In genomic region chr11:72952226-72952625, GRCm38 (mm10) we compare ENCODE assay signal across 9 mouse cellular contexts. TPM values are rescaled to one million over a fixed set of nuclear protein-coding genes. Genes with fewer than 3 reads are reported as not detected.
A peak's percentile ranks its signal among the peaks of the same experiment; 100 is the strongest.
DNase-seq lines count a peak whose midpoint lies in the region; ATAC-seq and TF ChIP-seq lines count a peak whose summit lies in the region.
"Had no signal": no experiment of that assay in that cellular context is flagged by ENCODE, and none has a peak within 500 bp of the region (broad histone marks: within the 10 kb centered on the region; RNA-seq: fewer than 3 reads in every experiment).

No protein-coding gene starts in this region.

- H3K9me3 ChIP-seq in intestine, embryonic 16.5 days (ENCODE audit: control insufficient read depth, low read length), result 0 out of 2 replicates have a peak, but pooled peaks cover 7% of the 10 kb centered on the region

- no peaks in the 10 kb centered on the region for H3K36me3 ChIP-seq in intestine, embryonic 16.5 days (ENCODE audit: control insufficient read depth, insufficient read depth, low read length)

- 0 out of 2 replicates have a peak overlapping the region, but pooled peaks have one; percentile 5 for H3K9ac ChIP-seq in intestine, embryonic 16.5 days (ENCODE audit: low read depth, low read length)

- peak overlapping the region; percentile 51 for H3K27ac ChIP-seq in intestine, embryonic 16.5 days (ENCODE audit: low read length)

- no peak overlapping the region for H3K4me3 ChIP-seq in intestine, embryonic 16.5 days (ENCODE audit: low read length)
- no peak overlapping the region for H3K4me3 ChIP-seq in lung, adult 2 months (replicated peaks; ENCODE audit: extremely low read depth, low read depth, low read length)

- 0 out of 2 replicates have a peak, but pooled peaks have one; percentile 5 for ATAC-seq in granulocyte monocyte progenitor cell, adult 5-6 weeks (replicated peaks; ENCODE audit: poor library complexity, severe bottlenecking)
- peak; percentile 39 for ATAC-seq in intestine, embryonic 16.5 days
- ATAC-seq: Patski had no signal

- no peaks in the 10 kb centered on the region for H3K27me3 ChIP-seq in intestine, embryonic 16.5 days (replicated peaks; ENCODE audit: control insufficient read depth, insufficient read depth, low read length)
- H3K27me3 ChIP-seq: Patski had no signal

- 0 out of 2 replicates have a peak, but pooled peaks have one; percentile 28 for TF ChIP-seq POLR2A in lung, adult 2 months (IDR thresholded peaks at IDR 0.05; ENCODE audit: borderline replicate concordance, extremely low read depth, low read depth, low read length)

- 46% methylated on average over 3 of the region's 3 CpGs for WGBS in intestine, embryonic 16.5 days
- 22% methylated on average over 3 of the region's 3 CpGs for WGBS in lung, adult 2 months

- no peak for TF ChIP-seq CTCF in lung, adult 2 months (IDR thresholded peaks at IDR 0.05; ENCODE audit: insufficient read depth, low read length)

- peaks cover 27% of the 10 kb centered on the region for H3K4me1 ChIP-seq in intestine, embryonic 16.5 days (ENCODE audit: control insufficient read depth, insufficient read depth, low read length)
- peaks cover 54% of the 10 kb centered on the region for H3K4me1 ChIP-seq in lung, adult 2 months (ENCODE audit: control insufficient read depth, insufficient read depth, low read length)

- no peak overlapping the region for H3K4me2 ChIP-seq in intestine, embryonic 16.5 days (ENCODE audit: low read depth, low read length)

- peak; percentile 36 for DNase-seq in NIH3T3 (ENCODE audit: low read depth)
- peak; percentile 59 for DNase-seq in lung, adult 2 months
- no peak for DNase-seq in left cerebral cortex, postnatal 10 days (ENCODE audit: extremely low spot score in 1 of 2, low spot score in 2 of 2)
- no peak for DNase-seq in layer of hippocampus, adult 9-11 months
- DNase-seq in urinary bladder, postnatal 4 days (ENCODE audit: low spot score in 2 of 2), result no peak
- DNase-seq: gastrocnemius, postnatal 25 days had no signal

- intact Hi-C loops in left cerebral cortex, postnatal 10 days (cut with DNase I), result no loop called here

RNA-seq across cellular contexts. Expression of gene Atp2a3, which starts 8.7 kb away (rescaled TPM):
- total RNA-seq in granulocyte monocyte progenitor cell, adult 5-6 weeks (2014; fragmentation: Nextera tagmentation), result 78.9 and 88.4 TPM in 2 replicates
- total RNA-seq in granulocyte monocyte progenitor cell, adult 5-6 weeks (2017), result 65.9 and 73.9 TPM in 2 replicates
- polyA plus RNA-seq in intestine, embryonic 16.5 days (2015; fragmentation: Nextera tagmentation; extraction: Ambion mirVana), result 28.1 and 28.8 TPM in 2 replicates
- 253 and 256 TPM in 2 replicates for polyA plus RNA-seq in lung, adult 2 months (2012; rRNA removed)
- 1 to 10 TPM; 6.0 to 6.8 TPM for total RNA-seq in left cerebral cortex, postnatal 10 days (2021)

RNA-seq across cellular contexts. Expression of gene P2rx1, which starts 46.7 kb away (rescaled TPM):
- total RNA-seq in granulocyte monocyte progenitor cell, adult 5-6 weeks (2014; fragmentation: Nextera tagmentation), result 10.4 and 13.3 TPM in 2 replicates
- 3.3 and 4.2 TPM in 2 replicates for total RNA-seq in granulocyte monocyte progenitor cell, adult 5-6 weeks (2017)
- polyA plus RNA-seq in intestine, embryonic 16.5 days (2015; fragmentation: Nextera tagmentation; extraction: Ambion mirVana), result 15.7 and 16.5 TPM in 2 replicates
- 3.2 and 4.4 TPM in 2 replicates for polyA plus RNA-seq in lung, adult 2 months (2012; rRNA removed)
- 1 to 10 TPM in 1 of 2 experiments, under 1 TPM in 1; 0.87 to 1.0 TPM for total RNA-seq in left cerebral cortex, postnatal 10 days (2021)
- polyA plus RNA-seq: Patski had no signal

Comparison
In these comparisons a context has a peak if more than half of its experiments do, and no peak if none do; other contexts are left out.
1. DNase-seq: peak in NIH3T3 (single experiment) and lung, adult 2 months (single experiment); none in left cerebral cortex, postnatal 10 days (0 of 2), layer of hippocampus, adult 9-11 months (single experiment) and urinary bladder, postnatal 4 days (0 of 2).
2. RNA of gene Atp2a3, which starts 8.7 kb away (total RNA-seq): 65.9 to 88.4 TPM in granulocyte monocyte progenitor cell, adult 5-6 weeks; 6.0 to 6.8 TPM in left cerebral cortex, postnatal 10 days; every median in the first group is over 4 times any median in the second.